Mouse (Mus musculus): Measurements from ENCODE around the gene Ddr1. TPM values are rescaled to one million over a fixed set of nuclear protein-coding genes. Genes with fewer than 3 reads are reported as not detected.

The Ddr1 gene
- polyA plus RNA-seq, 1 experiment from 2014 or later: 30.0 TPM

DNA sequence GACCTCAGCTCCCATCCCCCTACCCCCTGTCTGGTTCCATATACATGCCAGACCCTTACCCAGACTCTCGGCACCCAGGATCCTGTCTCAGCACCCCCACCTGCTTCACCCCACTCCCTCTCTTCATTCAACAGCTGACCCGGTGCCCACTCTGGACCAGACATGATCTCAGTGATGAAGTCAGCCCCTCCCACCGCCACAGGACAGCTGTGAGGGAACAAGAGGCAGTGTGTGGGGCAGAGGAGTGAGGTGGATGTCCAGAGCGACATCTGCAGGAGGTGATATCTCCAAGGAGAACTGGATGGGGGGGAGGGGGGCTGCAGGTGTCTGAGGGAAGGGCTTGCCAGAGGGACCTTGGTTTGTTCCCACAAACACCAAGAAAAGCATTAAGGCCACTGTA is 12.6 kb downstream of the Ddr1 start:
- H3K9me3 ChIP-seq (ENCODE audit: control insufficient read depth): no peaks in the 10 kb centered on the region
- no peak overlapping the region for H3K4me3 ChIP-seq (ENCODE audit: low read depth, low read length)
- no peak for TF ChIP-seq CTCF (IDR thresholded peaks at IDR 0.05; ENCODE audit: low read depth)
- 90% methylated on average over 4 of the region's 4 CpGs for WGBS
- no peak for ATAC-seq
- H3K4me1 ChIP-seq (replicated peaks; ENCODE audit: control insufficient read depth, insufficient read depth, low read length): 0 out of 2 replicates have a peak, but pooled peaks cover under 1% of the 10 kb centered on the region
- no peak overlapping the region for H3K27ac ChIP-seq (ENCODE audit: low read depth, low read length)
- H3K4me2 ChIP-seq (replicated peaks; ENCODE audit: low read depth): no peak overlapping the region
- no peak overlapping the region for H3K9ac ChIP-seq (ENCODE audit: low read depth, low read length)
- peaks cover 71% of the 10 kb centered on the region for H3K36me3 ChIP-seq (ENCODE audit: control insufficient read depth, insufficient read depth)
- no peaks in the 10 kb centered on the region for H3K27me3 ChIP-seq (replicated peaks; ENCODE audit: control insufficient read depth, insufficient read depth, low read length)

DNA sequence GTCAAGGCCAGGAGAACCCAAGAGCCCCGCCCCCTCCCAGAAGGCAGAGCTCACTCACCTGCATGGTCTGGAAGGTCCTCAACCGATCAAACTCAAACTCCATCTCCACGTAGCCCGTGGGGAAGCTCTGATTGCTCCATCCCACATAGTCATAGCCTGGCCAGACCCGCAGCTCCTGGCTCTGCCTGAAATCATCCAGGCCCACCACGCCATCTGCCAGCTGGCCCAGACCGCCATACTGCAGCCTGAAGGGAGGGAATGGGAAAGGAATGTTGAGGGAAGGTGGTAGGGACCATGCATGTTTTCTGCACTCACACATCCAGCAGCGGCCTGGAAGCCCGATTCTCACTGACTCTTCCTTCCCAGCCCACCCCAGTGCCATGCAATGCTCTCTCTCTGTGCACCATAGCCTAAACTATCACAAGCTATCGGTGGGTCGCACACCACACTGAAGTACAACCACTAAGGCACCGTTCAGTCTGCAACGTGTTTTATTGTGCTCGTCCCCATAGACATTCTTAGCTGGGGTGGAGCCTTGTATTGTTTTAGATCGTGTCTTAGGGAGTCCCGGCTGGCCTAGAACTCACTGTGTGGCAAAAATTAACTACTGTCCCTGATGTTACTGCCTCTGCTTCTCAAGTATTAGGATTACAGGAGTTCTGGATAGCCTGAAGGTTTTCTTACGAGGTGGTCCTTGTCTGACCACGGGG is 14.3 kb downstream of the Ddr1 start:
- H3K9ac ChIP-seq (ENCODE audit: low read depth, low read length): no peak overlapping the region
- no peaks in the 10 kb centered on the region for H3K4me1 ChIP-seq (replicated peaks; ENCODE audit: control insufficient read depth, insufficient read depth, low read length)
- no peak for TF ChIP-seq CTCF (IDR thresholded peaks at IDR 0.05; ENCODE audit: low read depth)
- ATAC-seq: no peak
- 90% methylated on average over 18 of the region's 18 CpGs for WGBS
- H3K36me3 ChIP-seq (ENCODE audit: control insufficient read depth, insufficient read depth): peaks cover 86% of the 10 kb centered on the region
- no peaks in the 10 kb centered on the region for H3K9me3 ChIP-seq (ENCODE audit: control insufficient read depth)
- no peak overlapping the region for H3K27ac ChIP-seq (ENCODE audit: low read depth, low read length)
- H3K27me3 ChIP-seq (replicated peaks; ENCODE audit: control insufficient read depth, insufficient read depth, low read length): no peaks in the 10 kb centered on the region
- no peak overlapping the region for H3K4me2 ChIP-seq (replicated peaks; ENCODE audit: low read depth)
- H3K4me3 ChIP-seq (ENCODE audit: low read depth, low read length): no peak overlapping the region

- Histone ChIP-seq H3K4me2 (replicated peaks; ENCODE audit: low read depth) (no peak overlapping the region), H3K36me3 (ENCODE audit: control insufficient read depth, insufficient read depth) (peaks cover 97% of the 10 kb centered on the region), H3K9me3 (ENCODE audit: control insufficient read depth) (no peaks in the 10 kb centered on the region), H3K27me3 (replicated peaks; ENCODE audit: control insufficient read depth, insufficient read depth, low read length) (no peaks in the 10 kb centered on the region), H3K9ac (ENCODE audit: low read depth, low read length) (no peak overlapping the region), H3K4me1 (replicated peaks; ENCODE audit: control insufficient read depth, insufficient read depth, low read length) (no peaks in the 10 kb centered on the region), H3K27ac (ENCODE audit: low read depth, low read length) (peak overlapping the region; percentile 21; the same call in 1 of the 2 replicates), H3K4me3 (ENCODE audit: low read depth, low read length) (no peak overlapping the region)
- ATAC-seq: no peak
- no peak for TF ChIP-seq CTCF (IDR thresholded peaks at IDR 0.05; ENCODE audit: low read depth)
- 82% methylated on average over 25 of the region's 25 CpGs for WGBS
These were observed 15.9 kb downstream of the Ddr1 start for GRCm38 (mm10) chr17:35688347-35689175.

DNA sequence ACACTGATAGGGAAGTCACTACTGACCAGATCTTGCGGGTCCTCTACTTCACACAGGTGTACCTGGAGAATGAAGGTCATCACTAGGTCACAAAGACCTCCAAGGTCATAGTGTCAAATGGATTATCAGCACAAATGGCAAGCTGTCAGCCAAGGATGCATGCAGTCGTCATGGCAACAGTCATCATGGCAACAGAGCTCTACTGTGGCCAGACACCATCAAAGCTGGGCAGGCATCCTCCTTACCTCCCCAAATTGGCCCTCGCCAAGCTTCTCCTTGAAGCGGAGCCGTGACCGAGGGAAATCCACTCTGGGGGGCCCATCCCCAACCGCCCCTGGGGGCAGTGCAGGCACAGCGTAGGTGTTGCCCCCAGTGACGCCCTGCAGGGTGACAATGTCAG is 19.4 kb downstream of the Ddr1 start:
- TF ChIP-seq CTCF (IDR thresholded peaks at IDR 0.05; ENCODE audit: low read depth): no peak
- no peak for ATAC-seq

GRCm38 (mm10) chr17:35681986-35682385 is 22.4 kb downstream of the Ddr1 start:
- 88% methylated on average over 13 of the region's 13 CpGs for WGBS
- Histone ChIP-seq H3K4me1 (replicated peaks; ENCODE audit: control insufficient read depth, insufficient read depth, low read length) (no peaks in the 10 kb centered on the region), H3K27ac (ENCODE audit: low read depth, low read length) (no peak overlapping the region), H3K36me3 (ENCODE audit: control insufficient read depth, insufficient read depth) (peaks cover 47% of the 10 kb centered on the region), H3K27me3 (replicated peaks; ENCODE audit: control insufficient read depth, insufficient read depth, low read length) (no peaks in the 10 kb centered on the region), H3K4me2 (replicated peaks; ENCODE audit: low read depth) (no peak overlapping the region), H3K9ac (ENCODE audit: low read depth, low read length) (no peak overlapping the region), H3K9me3 (ENCODE audit: control insufficient read depth) (no peaks in the 10 kb centered on the region), H3K4me3 (ENCODE audit: low read depth, low read length) (no peak overlapping the region)
- ATAC-seq: no peak
- no peak for TF ChIP-seq CTCF (IDR thresholded peaks at IDR 0.05; ENCODE audit: low read depth)

More for the DNA sequence above, 19.4 kb downstream of the Ddr1 start:
- H3K4me1 ChIP-seq (replicated peaks; ENCODE audit: control insufficient read depth, insufficient read depth, low read length): no peaks in the 10 kb centered on the region
- WGBS: 75% methylated on average over 9 of the region's 9 CpGs
- H3K9ac ChIP-seq (ENCODE audit: low read depth, low read length): no peak overlapping the region
- H3K4me2 ChIP-seq (replicated peaks; ENCODE audit: low read depth): no peak overlapping the region
- peaks cover 78% of the 10 kb centered on the region for H3K36me3 ChIP-seq (ENCODE audit: control insufficient read depth, insufficient read depth)
- H3K27ac ChIP-seq (ENCODE audit: low read depth, low read length): no peak overlapping the region
- no peak overlapping the region for H3K4me3 ChIP-seq (ENCODE audit: low read depth, low read length)
- no peaks in the 10 kb centered on the region for H3K9me3 ChIP-seq (ENCODE audit: control insufficient read depth)
- H3K27me3 ChIP-seq (replicated peaks; ENCODE audit: control insufficient read depth, insufficient read depth, low read length): no peaks in the 10 kb centered on the region

DNA sequence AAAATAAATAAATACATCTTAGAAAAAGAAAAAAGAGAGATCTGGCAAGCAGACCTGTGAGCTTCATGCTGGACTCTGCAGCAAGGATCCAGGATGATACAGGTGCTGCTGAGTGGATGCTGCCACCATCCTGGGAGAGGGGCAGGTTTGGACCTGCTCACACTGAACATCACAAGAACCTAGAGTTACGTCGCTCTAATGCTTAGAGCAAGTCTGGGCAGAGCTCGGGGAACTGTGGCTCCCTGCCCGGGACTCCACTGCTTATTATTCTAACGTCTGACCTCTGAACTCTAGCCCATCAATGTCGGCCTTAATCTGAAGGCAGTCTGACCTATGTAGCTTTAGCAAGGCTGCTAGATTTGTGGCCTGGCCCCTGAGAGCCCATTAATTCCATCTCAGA is 23.8 kb downstream of the Ddr1 start:
- Histone ChIP-seq H3K27me3 (replicated peaks; ENCODE audit: control insufficient read depth, insufficient read depth, low read length) (no peaks in the 10 kb centered on the region), H3K4me2 (replicated peaks; ENCODE audit: low read depth) (no peak overlapping the region), H3K9ac (ENCODE audit: low read depth, low read length) (no peak overlapping the region), H3K4me3 (ENCODE audit: low read depth, low read length) (no peak overlapping the region), H3K9me3 (ENCODE audit: control insufficient read depth) (no peaks in the 10 kb centered on the region), H3K4me1 (replicated peaks; ENCODE audit: control insufficient read depth, insufficient read depth, low read length) (no peaks in the 10 kb centered on the region), H3K27ac (ENCODE audit: low read depth, low read length) (no peak overlapping the region), H3K36me3 (ENCODE audit: control insufficient read depth, insufficient read depth) (peaks cover 34% of the 10 kb centered on the region)
- no peak for ATAC-seq
- TF ChIP-seq CTCF (IDR thresholded peaks at IDR 0.05; ENCODE audit: low read depth): no peak
- 56% methylated on average over 6 of the region's 6 CpGs for WGBS
